Mouse (Mus musculus) thymus, postnatal 0 days (tissue): ENCODE measurements around the gene Cdh20. TPM values are rescaled to one million over a fixed set of nuclear protein-coding genes. Genes with fewer than 3 reads are reported as not detected.

Experiments
- DNase-seq: peaks from one replicate; pipeline ENCODE4 v3.0.0-alpha.2; 2015; ENCODE audit warnings: low spot score
- polyA plus RNA-seq: library from polyadenylated mRNA; unstranded; fragments of >200 nt; fragmentation: Nextera tagmentation; extraction: Ambion mirVana; gene quantifications from 2 replicates; pipeline ENCODE4 v1.2.1, GENCODE M21; 2015

Cdh20 gene
- polyA plus RNA-seq: not detected in 2 replicates

DNA sequence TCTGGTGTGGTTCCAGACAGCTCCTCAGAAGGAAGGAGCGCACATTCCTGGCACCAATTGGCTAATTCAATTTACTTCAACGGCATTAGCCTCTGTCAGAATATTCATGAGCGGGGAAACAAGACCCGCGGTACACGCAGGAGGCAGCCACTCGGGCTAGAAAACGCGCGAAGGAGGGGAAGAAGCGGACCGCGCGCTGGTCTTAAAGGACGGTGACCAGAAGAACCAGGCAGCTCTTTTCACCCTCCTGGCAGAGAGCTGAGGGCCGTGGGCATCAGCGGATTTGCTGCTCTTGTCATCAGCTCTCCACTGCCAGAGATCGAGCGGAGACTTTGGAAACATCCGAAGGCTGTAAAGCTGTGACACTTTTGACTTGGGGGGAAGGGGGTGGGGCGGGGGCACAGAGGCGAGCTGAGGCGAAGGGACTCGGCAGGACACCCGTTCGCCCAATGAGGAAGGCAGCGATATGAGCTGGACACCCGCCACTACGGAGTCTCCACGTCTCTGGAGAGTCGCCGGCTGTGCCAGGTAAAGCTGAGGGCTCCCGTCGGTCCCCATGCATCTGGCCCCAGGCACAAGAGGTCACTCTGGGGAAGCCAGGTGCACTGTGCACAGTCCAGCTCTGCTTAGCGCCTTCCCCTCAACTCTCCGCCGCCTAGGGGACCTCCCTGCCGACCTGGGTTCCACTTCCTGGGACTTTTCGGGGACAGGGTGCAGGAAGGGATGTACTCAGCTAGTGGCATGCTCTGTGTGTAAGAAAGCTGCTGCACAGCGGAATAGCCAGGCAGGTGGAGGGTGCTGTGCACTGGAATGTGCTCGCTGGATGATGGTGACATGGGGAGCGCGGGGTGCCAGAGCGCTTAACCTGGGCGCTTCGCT lies at the start of gene Cdh20:
TSS of gene Cdh20 (plus strand) at position 159 of the 879 bp plus-strand sequence.
- DNase-seq: no peak

DNA sequence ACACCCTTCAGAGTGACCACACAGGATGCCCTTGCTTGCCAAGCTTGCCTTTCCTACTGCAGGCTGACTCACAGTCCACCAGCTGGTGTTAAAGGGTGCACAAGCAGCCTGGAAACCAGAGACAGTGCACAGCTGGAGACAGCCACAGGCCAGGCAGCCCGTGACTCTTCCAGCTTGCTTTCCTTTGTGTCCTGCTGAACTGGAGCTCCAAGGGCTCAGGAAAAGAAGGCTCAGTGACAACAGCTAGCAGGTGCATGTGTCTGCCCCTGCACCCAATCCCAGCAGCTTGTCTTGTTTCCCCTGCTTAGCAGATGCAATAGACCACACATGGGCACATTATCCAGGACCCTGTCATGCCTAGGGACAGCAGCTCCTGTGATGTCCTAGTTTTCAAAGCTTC lies 21.5 kb upstream of the Cdh20 start:
- no peak for DNase-seq

DNA sequence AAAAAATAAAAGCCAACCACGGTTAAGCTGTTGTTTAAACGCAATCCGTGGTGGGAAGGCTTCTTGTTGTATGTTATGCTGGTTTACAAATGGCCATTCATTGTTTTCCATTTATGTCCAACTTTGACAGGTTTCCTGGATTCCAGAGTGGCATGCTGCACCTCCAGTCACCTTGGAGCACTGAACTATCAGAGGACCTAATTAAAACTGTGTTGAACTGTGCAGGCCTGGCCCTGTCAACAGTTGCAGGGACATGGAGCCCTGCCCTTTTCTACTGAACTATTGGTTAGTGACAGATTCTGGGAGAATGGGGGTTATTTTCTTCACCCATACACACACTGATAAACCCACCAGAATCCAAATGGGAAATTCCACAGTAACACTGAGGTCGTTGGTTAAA lies 20.9 kb upstream of the Cdh20 start:
- no peak for DNase-seq

DNA sequence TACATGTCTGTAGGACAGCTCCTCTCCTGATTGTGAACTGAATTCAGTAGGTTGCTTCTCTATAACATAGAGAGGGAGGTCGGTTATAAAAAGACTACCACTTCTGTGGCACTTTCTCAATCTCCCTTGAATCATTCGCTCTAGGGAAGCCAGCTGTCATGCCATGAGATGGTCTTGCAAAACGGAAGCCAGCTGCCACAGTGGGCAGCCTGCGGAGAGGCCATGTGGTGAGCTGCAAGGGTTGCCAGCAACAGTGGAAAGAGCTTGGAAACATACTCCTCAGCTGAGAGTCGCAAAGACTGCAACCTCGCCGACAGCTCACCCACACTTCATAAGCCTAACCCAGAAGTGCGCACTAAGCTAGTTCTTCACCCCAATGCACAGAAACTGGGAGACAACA lies 13.8 kb upstream of the Cdh20 start:
- DNase-seq: no peak

DNA sequence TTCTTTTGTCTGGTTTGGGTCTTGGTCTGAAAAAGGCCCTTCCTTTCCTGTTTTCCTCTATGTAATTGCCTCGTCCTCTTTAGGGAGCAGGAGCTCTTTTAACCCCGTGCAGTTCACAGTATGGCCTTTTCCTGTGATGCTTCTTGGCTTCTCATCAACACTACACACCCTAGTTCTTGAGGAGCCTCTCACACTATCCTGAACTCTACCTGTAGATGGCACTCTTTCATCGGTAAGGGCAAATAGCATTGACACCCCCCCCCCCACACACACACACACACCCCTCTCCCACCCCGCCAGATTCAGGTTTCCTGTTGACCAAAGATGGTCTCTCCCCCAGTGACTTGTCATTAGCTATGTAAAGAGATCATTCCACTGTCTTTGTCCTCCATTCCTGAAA lies 12.4 kb upstream of the Cdh20 start:
- no peak for DNase-seq

DNA sequence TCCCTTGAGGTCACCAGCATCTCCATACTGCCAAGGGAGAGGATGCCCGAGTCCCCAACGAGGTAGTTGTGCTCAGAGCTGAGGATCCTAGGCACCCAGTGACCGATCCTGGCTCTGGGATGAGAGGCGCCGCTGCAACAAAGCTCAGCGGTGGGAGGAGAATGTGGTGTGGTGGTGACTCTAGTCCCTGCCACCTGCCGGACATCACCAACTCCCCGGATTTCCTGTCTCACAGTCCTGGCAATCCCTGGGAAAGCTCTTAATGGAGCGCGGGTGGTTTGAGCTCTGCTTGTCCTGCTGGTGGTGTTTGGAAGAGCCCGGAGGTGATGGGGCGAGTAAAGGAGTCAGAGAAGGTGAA lies 900 bp downstream of the Cdh20 start:
- DNase-seq: no peak

DNA sequence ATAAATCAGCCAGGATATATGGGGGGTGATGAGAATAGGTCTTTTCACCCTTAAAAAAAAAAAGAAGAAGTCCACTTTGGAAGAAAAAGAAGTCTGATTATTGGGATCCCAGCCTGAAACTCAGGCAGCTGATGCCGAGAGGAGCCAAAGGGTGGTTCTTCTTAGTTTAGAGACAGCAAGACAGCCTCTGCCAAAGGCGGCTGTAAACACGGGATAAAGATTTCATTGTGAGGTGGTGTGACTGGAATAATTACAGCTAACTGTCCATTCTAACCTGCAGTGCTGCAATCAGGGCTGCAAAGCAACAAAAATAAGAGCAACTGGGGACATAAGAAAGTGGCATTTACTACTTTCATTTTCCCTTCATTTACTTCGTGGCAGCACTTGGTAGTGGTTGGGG lies 3.6 kb downstream of the Cdh20 start:
- DNase-seq: no peak

DNA sequence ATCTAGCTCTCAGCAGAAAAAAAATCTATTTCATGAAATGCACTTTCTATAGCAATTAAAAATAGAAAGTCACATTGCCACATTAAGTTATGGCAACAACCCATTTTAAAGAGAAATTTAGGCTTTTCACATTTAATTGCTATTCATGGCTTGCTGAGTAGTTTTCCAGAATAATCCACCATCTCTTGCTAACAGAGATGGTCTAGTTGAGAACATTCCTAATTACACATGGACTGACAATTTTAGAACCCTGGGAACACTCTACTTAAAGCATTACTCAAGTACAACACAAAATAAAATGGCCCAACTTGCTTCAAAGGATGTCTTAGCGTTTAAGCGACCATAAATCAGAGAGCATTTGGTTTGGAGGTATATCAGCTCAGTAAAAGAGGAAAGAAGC lies 4.9 kb downstream of the Cdh20 start:
- DNase-seq: no peak

DNA sequence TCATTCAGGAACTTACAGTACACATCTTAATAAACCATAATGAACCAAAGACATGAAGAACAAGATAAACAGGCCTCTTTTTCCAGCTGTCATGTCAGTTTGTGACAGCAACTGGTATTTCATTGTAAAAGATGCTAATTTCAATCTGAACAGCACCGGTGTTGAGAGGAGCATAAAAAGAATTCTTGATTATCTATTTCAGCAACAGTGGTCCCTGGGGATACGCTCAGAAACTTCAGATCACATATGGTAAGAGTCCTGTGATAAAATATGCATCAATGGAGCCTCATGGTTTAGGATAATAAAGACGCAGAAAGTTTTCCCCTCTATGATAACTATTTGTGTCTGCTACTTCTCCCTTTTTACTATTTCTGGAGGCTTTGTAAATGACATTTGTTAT lies 25.2 kb downstream of the Cdh20 start:
- DNase-seq: no peak

DNA sequence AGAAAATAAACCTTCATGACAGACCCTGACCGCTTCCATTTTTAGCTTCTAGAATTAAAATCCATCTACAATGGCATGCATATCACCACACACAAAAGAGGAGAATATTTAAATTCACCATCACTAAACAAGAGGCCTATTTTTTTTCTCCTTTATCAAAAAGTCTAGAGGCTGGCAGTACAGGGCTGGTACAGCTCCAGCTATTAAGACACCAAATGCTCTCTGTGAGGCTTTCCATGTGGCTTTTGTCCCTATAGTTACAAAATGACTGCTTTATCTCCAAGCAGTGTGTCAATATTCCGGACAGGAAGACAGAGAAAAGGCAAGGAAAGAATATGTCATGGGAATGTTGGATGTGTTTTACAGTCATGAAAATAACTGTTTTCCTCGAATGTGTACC lies 27.8 kb downstream of the Cdh20 start:
- no peak for DNase-seq

DNA sequence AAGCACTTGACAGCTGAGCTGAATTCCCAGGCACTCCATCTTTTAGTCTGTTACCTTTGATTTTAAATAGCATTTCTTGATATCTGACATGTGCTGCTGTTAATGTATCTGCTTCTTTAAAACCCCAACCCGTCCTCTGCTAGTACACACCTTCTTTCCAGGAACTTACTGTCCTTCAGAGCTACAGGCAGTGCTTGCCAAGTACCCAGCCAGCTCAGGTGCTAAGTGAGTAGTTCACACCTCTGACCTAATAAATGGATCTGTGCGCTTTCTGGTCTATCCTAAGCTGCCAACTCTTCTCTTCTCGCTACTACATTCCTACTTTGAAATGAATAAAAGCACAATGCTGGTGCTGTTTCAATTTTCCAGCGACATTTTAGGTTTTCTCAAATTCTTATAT lies 28.8 kb downstream of the Cdh20 start:
- no peak for DNase-seq

DNA sequence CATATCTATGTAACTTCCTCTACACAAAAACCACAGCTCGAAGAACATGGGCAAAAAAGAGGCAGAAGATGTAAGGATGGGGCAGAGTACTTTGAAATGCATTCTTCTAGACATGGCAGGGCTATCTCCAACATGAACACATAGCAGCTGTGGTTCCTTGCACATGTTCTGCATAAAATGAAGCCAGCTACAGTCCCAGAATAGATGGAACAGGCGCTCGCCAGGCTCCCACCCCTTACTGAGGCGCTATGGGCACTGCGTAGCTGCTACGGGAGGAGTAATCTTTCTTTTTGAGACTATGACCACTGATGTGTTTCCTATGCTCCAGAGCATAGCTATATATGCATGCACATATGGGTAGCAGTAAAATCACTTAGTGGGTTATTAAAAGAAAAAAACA lies 36.4 kb downstream of the Cdh20 start:
- DNase-seq: no peak

DNA sequence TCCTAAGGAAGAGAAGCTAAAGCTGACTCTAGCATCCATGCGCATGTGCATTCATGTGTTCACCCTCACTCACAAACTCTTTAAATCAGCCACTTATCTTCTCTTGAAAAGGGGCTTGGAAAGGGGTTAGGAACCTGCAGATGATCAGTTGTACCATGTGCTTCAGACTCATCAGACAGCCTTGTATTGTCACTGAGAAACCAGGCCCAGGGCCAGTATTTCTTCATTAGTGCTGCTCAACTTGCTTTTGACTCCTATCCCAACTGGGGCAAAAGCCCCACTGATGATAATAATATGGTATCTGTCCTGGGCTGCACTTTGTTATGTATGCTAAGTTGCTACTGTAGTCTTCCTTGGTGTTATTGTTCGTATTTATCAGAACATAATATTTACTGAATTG lies 38.9 kb downstream of the Cdh20 start:
- no peak for DNase-seq

DNA sequence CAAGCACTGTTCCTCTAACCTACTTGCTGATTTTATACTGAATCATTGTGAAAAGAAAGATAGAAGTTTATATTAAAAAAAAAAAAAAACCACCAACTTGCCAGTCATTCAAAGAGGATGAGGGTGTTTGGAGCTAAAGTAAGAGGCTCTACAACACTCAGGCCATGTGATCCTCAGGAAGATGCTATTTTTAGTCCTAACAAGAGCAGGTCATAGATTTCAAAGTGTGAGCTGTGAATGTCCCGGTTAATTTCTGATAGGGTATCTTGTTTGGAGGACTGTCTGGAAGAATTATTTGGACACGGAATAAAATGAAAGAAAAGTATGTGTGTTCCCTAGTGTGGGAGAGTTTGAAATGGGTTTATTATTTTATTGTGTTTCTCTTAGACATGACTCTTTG lies 49.2 kb downstream of the Cdh20 start:
- DNase-seq: no peak

DNA sequence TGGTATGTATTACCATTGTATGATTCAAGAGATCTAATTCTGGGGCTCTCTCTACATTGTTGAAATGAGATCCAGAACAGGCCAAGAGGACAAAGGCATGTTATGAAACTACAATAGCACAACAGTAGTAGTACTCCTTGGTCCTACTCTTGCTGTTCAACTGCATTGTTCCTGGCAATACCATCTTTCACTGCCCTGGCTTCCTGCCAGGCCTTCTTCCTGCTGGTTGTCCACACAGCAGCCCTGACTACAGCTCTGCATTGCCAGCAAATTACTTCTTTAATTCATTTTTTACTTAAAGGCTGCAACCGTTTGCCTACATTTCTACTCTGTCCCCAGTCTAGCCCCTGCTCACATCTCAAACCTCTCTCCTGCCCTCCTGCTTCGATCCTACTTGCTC lies 59.8 kb downstream of the Cdh20 start:
- DNase-seq: no peak

DNA sequence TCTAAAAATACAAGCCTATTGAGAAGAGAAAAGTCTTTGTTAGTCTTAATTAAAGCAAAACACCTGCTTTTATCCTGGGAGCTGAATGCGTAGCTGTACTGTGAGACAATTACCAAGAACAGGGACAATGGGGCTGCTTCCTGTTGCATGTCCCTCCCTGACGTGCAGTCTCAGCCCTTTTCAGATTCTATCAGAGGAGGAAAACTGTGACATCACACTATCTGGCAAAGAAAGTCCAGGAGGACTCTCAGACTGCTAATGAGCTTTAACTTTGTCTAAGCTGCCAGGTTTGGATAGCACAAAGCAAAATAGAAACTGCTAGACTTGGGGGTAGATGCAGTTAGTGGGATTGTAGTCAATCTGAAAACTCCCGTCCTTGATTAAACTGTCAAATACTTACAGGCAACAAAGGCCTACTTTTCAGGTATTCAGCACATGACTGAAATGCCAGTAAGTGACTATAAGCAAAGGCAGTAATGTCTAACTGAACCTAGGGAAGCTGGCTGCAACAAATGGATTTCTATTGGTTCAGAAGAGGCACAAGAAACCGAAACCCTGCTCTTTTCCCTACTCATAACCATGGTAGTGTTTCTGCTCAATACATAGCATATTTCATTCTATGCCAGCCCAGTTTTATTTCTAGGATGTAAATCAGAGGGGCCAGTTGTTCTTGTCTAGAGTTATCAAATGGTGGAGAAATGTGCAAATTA lies 70.0 kb downstream of the Cdh20 start:
- no peak for DNase-seq

DNA sequence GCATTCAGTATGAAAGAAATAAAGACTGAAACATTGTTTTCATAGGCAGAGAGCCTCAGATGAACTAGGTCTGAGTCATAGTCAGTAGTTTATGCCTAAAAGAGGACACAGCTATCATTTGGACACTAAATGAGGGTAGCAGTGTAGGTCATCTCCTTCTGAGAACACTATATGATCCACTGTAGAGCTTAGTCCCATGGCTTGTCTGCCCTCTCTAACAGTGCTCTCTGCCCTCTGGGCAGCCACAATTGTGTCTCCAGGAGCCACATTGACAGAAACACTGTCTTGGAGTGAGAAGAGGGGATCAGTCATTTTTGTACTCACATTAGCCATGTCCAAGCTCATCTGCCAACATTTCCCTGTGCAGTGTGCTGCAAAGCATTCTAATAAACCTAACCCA lies 70.7 kb downstream of the Cdh20 start:
- DNase-seq: no peak

DNA sequence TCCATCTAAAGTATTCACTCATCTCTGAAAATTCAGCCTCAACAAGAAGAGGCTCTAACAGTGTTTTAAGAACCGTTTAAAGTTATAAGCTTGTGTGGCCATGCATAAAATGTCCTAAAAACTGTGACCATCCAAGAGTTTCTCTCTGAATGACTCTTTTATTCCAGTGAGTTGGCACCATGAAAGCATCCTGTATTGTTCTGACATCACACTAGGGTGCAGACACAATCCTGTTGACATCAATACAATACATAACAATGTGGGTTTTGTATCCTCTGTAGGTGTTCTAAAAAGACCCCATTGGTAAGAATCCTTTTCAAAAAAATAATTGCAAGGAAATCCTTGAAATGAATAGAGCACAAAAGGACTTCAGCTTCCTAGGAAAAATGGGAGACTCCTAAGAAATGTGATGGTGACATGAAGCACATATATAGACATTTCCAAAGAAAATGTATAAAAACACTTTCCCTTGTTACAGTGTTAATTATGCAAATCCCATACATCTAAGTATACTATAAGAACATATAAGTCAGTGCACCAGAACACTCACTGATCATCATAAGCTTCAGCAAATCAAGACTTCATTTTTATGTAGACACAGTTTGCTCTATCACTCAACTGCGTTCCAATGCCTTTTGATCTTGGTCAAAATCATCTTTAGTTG lies 80.1 kb downstream of the Cdh20 start:
- DNase-seq: no peak

DNA sequence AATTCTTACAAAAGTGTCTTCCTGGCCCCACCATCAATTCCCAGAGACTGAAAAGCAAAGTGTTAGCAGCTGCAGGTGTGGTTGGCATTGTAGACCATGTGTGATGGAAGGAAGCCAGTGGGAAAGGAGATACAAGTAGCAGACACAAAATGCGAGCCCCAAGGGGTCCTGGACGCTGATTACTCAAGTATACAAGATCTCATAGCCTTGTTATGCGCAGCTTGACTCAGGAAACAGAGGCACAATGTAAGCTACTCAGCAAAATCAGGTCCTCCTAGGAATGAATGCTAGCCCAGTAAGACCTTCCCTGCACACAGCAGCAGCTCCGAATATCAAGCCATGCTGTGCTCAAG lies 80.6 kb downstream of the Cdh20 start:
- no peak for DNase-seq

DNA sequence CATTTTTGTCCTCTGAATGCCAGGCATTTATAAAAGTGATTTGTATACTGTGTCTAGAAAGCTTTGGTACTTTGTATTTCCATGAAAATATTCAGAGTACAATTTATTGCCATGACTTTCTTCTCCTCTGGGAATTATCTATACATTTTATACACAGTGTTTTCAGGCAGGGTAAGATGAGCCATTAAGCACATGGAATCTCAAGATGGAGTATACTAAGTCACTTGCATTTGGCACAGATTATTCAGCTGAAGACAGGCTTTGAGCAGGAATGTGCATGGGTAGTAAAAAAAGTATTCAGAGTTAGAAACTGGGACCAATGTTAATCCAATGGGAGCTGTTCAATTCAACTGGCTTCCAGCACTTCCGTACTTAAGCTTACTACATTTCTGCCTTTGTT lies 109.1 kb downstream of the Cdh20 start:
- no peak for DNase-seq

DNA sequence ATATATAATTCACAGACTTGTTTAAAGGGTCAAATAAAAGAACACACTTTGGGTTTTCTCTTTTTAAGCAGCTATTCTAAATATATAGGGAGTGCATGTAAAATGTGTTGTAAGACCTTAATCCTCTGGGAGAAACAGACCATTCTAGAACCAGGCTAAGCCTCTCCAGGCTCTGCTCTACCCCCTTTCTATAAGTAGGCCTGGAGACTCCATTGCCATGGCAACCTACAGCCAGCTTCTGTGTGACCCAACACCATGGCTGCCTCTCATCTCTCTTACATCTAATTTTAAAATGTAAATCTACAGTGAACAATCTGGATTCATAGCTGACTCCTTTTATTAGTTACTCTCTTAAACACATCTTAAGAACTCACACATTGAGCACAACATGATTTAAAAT lies 133.5 kb downstream of the Cdh20 start:
- no peak for DNase-seq

DNA sequence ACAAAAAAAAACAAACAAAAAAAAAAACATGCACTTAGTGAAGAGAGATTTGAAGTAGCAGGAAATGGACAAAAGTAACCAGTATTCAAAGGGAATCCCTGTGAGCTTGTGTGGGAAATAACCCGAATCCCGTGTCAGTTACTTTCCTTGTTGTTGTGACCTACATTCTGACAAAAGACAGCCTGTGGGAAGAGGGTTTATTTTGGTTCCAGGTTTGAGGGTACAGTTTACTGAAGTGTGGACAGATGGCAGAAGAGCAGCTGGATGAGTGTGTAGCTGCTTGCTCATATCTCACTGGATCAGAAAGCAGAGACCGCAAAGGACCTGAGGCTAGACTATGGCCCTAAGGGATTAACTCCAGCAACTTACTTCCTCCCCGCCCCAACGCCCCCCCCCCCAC lies 135.1 kb downstream of the Cdh20 start:
- DNase-seq: no peak

DNA sequence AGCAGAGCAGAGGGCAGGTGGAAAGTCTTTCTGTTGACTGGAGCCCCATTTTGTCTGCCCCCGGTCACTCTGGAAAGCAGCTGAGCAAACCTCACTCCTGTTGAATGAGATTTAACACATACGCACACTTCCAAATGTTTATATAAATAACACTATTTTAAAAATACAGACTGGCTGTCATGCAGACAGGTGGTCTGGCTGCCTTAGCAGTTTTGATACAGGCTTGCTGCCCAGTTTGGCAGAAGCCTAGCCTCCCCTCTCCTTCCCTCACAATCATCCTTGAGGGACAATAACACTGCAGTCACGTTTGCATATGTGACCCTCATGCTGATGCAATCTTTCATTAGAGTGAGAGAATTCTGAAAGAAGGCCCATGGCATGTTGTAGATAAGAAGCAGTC lies 144.1 kb downstream of the Cdh20 start:
- no peak for DNase-seq
